Mouse (Mus musculus) kidney, embryonic 16.5 days (tissue): Measurements from ENCODE around the gene Rbm34. TPM values are rescaled to one million over a fixed set of nuclear protein-coding genes. Genes with fewer than 3 reads are reported as not detected.
A peak's percentile ranks its signal among the peaks of the same experiment; 100 is the strongest.
"Not testable (repeated sequence)": the region's sequence is repeated elsewhere in the genome, so short reads cannot be mapped to it uniquely, and the experiment has no call there.

Source experiments
- ATAC-seq: fragments of 200-750 bp; cut with Nextera tagmentation; 2 replicates; pipeline ENCODE4 v1.8.0; 2017; ENCODE audit warnings: moderate TSS enrichment; ENCODE audit not compliant: low FRiP score, low TSS enrichment
- H3K27ac ChIP-seq: fragments of 300-500 bp; sonication (generic); 2 replicates; pipeline ENCODE4 v1.5.1; 2014; ENCODE audit warnings: low read length
- H3K27me3 ChIP-seq: fragments of 300-500 bp; sonication (generic); 2 replicates; pipeline ENCODE4 v1.6.1; 2014; ENCODE audit warnings: low read length, control low read depth, mixed read lengths; ENCODE audit not compliant: insufficient read depth
- H3K36me3 ChIP-seq: fragments of 300-500 bp; sonication (generic); 2 replicates; pipeline ENCODE4 v1.6.1; 2014; ENCODE audit warnings: low read length, control low read depth, mixed read lengths; ENCODE audit not compliant: insufficient read depth
- H3K4me1 ChIP-seq: fragments of 300-500 bp; sonication (generic); 2 replicates; pipeline ENCODE4 v1.6.1; 2014; ENCODE audit warnings: low read length, control low read depth, mixed read lengths; ENCODE audit not compliant: insufficient read depth
- H3K4me2 ChIP-seq: fragments of 300-500 bp; sonication (generic); replicated peaks from 2 replicates; pipeline ENCODE4 v1.6.1; 2014; ENCODE audit warnings: low read depth, low read length
- H3K4me3 ChIP-seq: fragments of 300-500 bp; sonication (generic); 2 replicates; pipeline ENCODE4 v1.5.1; 2014; ENCODE audit warnings: mild to moderate bottlenecking, low read length
- H3K9ac ChIP-seq: fragments of 300-500 bp; sonication (generic); replicated peaks from 2 replicates; pipeline ENCODE4 v1.6.1; 2014; ENCODE audit warnings: low read length
- H3K9me3 ChIP-seq: fragments of 300-500 bp; sonication (generic); 2 replicates; pipeline ENCODE4 v1.6.1; 2016; ENCODE audit warnings: low read length, control low read depth
- WGBS: fragments of 180-500 bp; shearing (Covaris S2); extraction: QIAGEN DNeasy Blood & Tissue Kit; methylation state at CpG from one replicate; pipeline ENCODE4 v1.1.7; 2014; 5-methylcytosine and 5-hydroxymethylcytosine counted together
- polyA plus RNA-seq: library from polyadenylated mRNA; unstranded; fragments of >200 nt; fragmentation: Nextera tagmentation; extraction: Ambion mirVana; gene quantifications from 2 replicates; pipeline ENCODE4 v1.2.1, GENCODE M21; 2015

Rbm34 gene
- 20.1 and 20.5 TPM in 2 replicates for polyA plus RNA-seq

- Histone ChIP-seq H3K9me3 (no peaks in the 10 kb centered on the region), H3K36me3 (peaks cover 27% of the 10 kb centered on the region), H3K27me3 (no peaks in the 10 kb centered on the region), H3K4me1 (peaks cover 6% of the 10 kb centered on the region), H3K4me3 (peak within 1 kb of the TSS; percentile 90), H3K9ac (peak within 1 kb of the TSS; percentile 82), H3K4me2 (peak within 1 kb of the TSS; percentile 71), H3K27ac (peak within 1 kb of the TSS; percentile 85)
- under 1% methylated on average over 50 of the region's 50 CpGs for WGBS
- peak; percentile 97 for ATAC-seq
These were observed at the start of gene Rbm34 for GRCm38 (mm10) chr8:126970579-126971313. Gene Rbm34, minus strand, starts transcription at chr8:126971071.

- no peak overlapping the region for H3K27ac ChIP-seq
- H3K4me3 ChIP-seq, result no peak overlapping the region
- H3K4me2 ChIP-seq, result no peak overlapping the region
- H3K4me1 ChIP-seq, result no peaks in the 10 kb centered on the region
- 66% methylated on average over 9 of the region's 9 CpGs for WGBS
- H3K9ac ChIP-seq, result no peak overlapping the region
- H3K27me3 ChIP-seq, result no peaks in the 10 kb centered on the region
- no peaks in the 10 kb centered on the region for H3K9me3 ChIP-seq
- H3K36me3 ChIP-seq, result no peaks in the 10 kb centered on the region
- no peak for ATAC-seq
These were observed 40.8 kb upstream of the Rbm34 start for GRCm38 (mm10) chr8:127011668-127012067.

- H3K27me3 ChIP-seq, result no peaks in the 10 kb centered on the region
- H3K4me1 ChIP-seq, result 0 out of 2 replicates have a peak, but pooled peaks cover 3% of the 10 kb centered on the region
- WGBS, result 86% methylated on average over 1 of the region's 1 CpGs
- no peak overlapping the region for H3K4me3 ChIP-seq
- no peak overlapping the region for H3K9ac ChIP-seq
- H3K4me2 ChIP-seq, result no peak overlapping the region
- H3K36me3 ChIP-seq, result no peaks in the 10 kb centered on the region
- no peak for ATAC-seq
- H3K27ac ChIP-seq, result no peak overlapping the region
- 0 out of 2 replicates have a peak, but pooled peaks cover 2% of the 10 kb centered on the region for H3K9me3 ChIP-seq
These were observed 23.6 kb upstream of the Rbm34 start for GRCm38 (mm10) chr8:126994506-126994905.

GRCm38 (mm10) chr8:126989363-126990153, 18.7 kb upstream of the Rbm34 start:
- no peak overlapping the region for H3K27ac ChIP-seq
- H3K36me3 ChIP-seq, result no peaks in the 10 kb centered on the region
- no peak overlapping the region for H3K4me3 ChIP-seq
- H3K9me3 ChIP-seq, result 0 out of 2 replicates have a peak, but pooled peaks cover 2% of the 10 kb centered on the region
- no peaks in the 10 kb centered on the region; the same call in 1 of the 2 replicates for H3K27me3 ChIP-seq
- no peak overlapping the region for H3K9ac ChIP-seq
- 87% methylated on average over 5 of the region's 5 CpGs for WGBS
- no peak overlapping the region for H3K4me2 ChIP-seq
- no peaks in the 10 kb centered on the region for H3K4me1 ChIP-seq
- ATAC-seq, result no peak

- H3K36me3 ChIP-seq, result no peaks in the 10 kb centered on the region
- no peak overlapping the region for H3K4me3 ChIP-seq
- H3K27me3 ChIP-seq, result no peaks in the 10 kb centered on the region; the same call in 1 of the 2 replicates
- WGBS, result 65% methylated on average over 16 of the region's 16 CpGs
- H3K27ac ChIP-seq, result no peak overlapping the region
- no peaks in the 10 kb centered on the region for H3K4me1 ChIP-seq
- H3K4me2 ChIP-seq, result no peak overlapping the region
- no peak for ATAC-seq
- H3K9me3 ChIP-seq, result 0 out of 2 replicates have a peak, but pooled peaks cover 2% of the 10 kb centered on the region
- H3K9ac ChIP-seq, result no peak overlapping the region
These were observed 17.6 kb upstream of the Rbm34 start for GRCm38 (mm10) chr8:126988346-126989006.

GRCm38 (mm10) chr8:126986495-126986894, 15.6 kb upstream of the Rbm34 start:
- ATAC-seq, result 0 out of 2 replicates have a peak, but pooled peaks have one; percentile 39
- H3K9me3 ChIP-seq, result 0 out of 2 replicates have a peak, but pooled peaks cover 2% of the 10 kb centered on the region
- no peaks in the 10 kb centered on the region; the same call in 1 of the 2 replicates for H3K27me3 ChIP-seq
- H3K36me3 ChIP-seq, result no peaks in the 10 kb centered on the region
- H3K4me3 ChIP-seq, result no peak overlapping the region
- H3K4me1 ChIP-seq, result no peaks in the 10 kb centered on the region
- no peak overlapping the region for H3K27ac ChIP-seq
- H3K4me2 ChIP-seq, result peak overlapping the region; percentile 11
- no peak overlapping the region for H3K9ac ChIP-seq
- 1% methylated on average over 12 of the region's 12 CpGs for WGBS

- H3K4me2 ChIP-seq, result peak overlapping the region; percentile 21; the same call in 1 of the 2 replicates
- 52% methylated on average over 5 of the region's 5 CpGs for WGBS
- H3K27ac ChIP-seq, result no peak overlapping the region
- no peaks in the 10 kb centered on the region for H3K9me3 ChIP-seq
- H3K4me1 ChIP-seq, result 0 out of 2 replicates have a peak, but pooled peaks cover 6% of the 10 kb centered on the region
- H3K9ac ChIP-seq, result no peak overlapping the region
- ATAC-seq, result no peak
- H3K27me3 ChIP-seq, result peaks cover 16% of the 10 kb centered on the region
- H3K36me3 ChIP-seq, result no peaks in the 10 kb centered on the region
- no peak overlapping the region for H3K4me3 ChIP-seq
These were observed 9.2 kb upstream of the Rbm34 start for GRCm38 (mm10) chr8:126980046-126980445.

GRCm38 (mm10) chr8:126979091-126979920, 8.4 kb upstream of the Rbm34 start:
- no peaks in the 10 kb centered on the region for H3K9me3 ChIP-seq
- H3K27me3 ChIP-seq, result peaks cover 16% of the 10 kb centered on the region
- no peak overlapping the region for H3K27ac ChIP-seq
- WGBS, result 17% methylated on average over 27 of the region's 27 CpGs
- H3K4me1 ChIP-seq, result 0 out of 2 replicates have a peak, but pooled peaks cover 6% of the 10 kb centered on the region
- no peaks in the 10 kb centered on the region for H3K36me3 ChIP-seq
- H3K4me2 ChIP-seq, result peak overlapping the region; percentile 59
- H3K9ac ChIP-seq, result peak overlapping the region; percentile 41; the same call in 1 of the 2 replicates
- ATAC-seq, result no peak
- H3K4me3 ChIP-seq, result peak overlapping the region; percentile 51

- Histone ChIP-seq H3K4me2 (peak overlapping the region; percentile 59), H3K27me3 (peaks cover 16% of the 10 kb centered on the region), H3K4me3 (peak overlapping the region; percentile 51)
- not testable (repeated sequence) for H3K27ac ChIP-seq, H3K4me1 ChIP-seq, ATAC-seq, H3K9me3 ChIP-seq, H3K9ac ChIP-seq, H3K36me3 ChIP-seq
- WGBS, result 38% methylated on average over 2 of the region's 3 CpGs
These were observed 7.7 kb upstream of the Rbm34 start for GRCm38 (mm10) chr8:126978535-126978934.
